Mouse (Mus musculus) hindbrain, postnatal 0 days (tissue): ENCODE measurements around the gene Gnpda2. TPM values are rescaled to one million over a fixed set of nuclear protein-coding genes. Genes with fewer than 3 reads are reported as not detected.

Experiments
- ATAC-seq: fragments of 200-750 bp; cut with Nextera tagmentation; 2 replicates; pipeline ENCODE4 v1.8.0; 2017; ENCODE audit warnings: mild to moderate bottlenecking, moderate TSS enrichment, moderate library complexity
- DNase-seq: peaks from one replicate; pipeline ENCODE4 v3.0.0-alpha.2; 2015; ENCODE audit warnings: low spot score
- H3K27ac ChIP-seq: fragments of 300-500 bp; sonication (generic); 2 replicates; pipeline ENCODE4 v1.5.1; 2014; ENCODE audit warnings: mild to moderate bottlenecking
- H3K27me3 ChIP-seq: fragments of 300-500 bp; sonication (generic); 2 replicates; pipeline ENCODE4 v1.6.1; 2014; ENCODE audit warnings: low read length, mixed read lengths; ENCODE audit not compliant: insufficient read depth
- H3K36me3 ChIP-seq: fragments of 300-500 bp; sonication (generic); 2 replicates; pipeline ENCODE4 v1.6.1; 2014; ENCODE audit warnings: low read length, mixed read lengths; ENCODE audit not compliant: insufficient read depth
- H3K4me1 ChIP-seq: fragments of 300-500 bp; sonication (generic); 2 replicates; pipeline ENCODE4 v1.6.1; 2014; ENCODE audit warnings: antibody characterized with exemption, low read length, mixed read lengths; ENCODE audit not compliant: insufficient read depth
- H3K4me2 ChIP-seq: fragments of 300-500 bp; sonication (generic); 2 replicates; pipeline ENCODE4 v1.6.1; 2014; ENCODE audit warnings: low read depth, mild to moderate bottlenecking, low read length, moderate library complexity, mixed read lengths
- H3K4me3 ChIP-seq: fragments of 300-500 bp; sonication (generic); 2 replicates; pipeline ENCODE4 v1.5.1; 2014; ENCODE audit warnings: low read length
- H3K9ac ChIP-seq: fragments of 300-500 bp; sonication (generic); replicated peaks from 2 replicates; pipeline ENCODE4 v1.6.1; 2014; ENCODE audit warnings: mild to moderate bottlenecking, low read length, moderate library complexity, mixed read lengths
- H3K9me3 ChIP-seq: fragments of 300-500 bp; sonication (generic); 2 replicates; pipeline ENCODE4 v1.6.1; 2016; ENCODE audit warnings: low read length, mixed read lengths
- CTCF ChIP-seq: IDR thresholded peaks from 2 replicates; pipeline ENCODE4 v1.5.1; 2016; ENCODE audit warnings: antibody characterized with exemption, control low read depth, low read depth
- WGBS: fragments of 180-500 bp; shearing (Covaris S2); extraction: QIAGEN DNeasy Blood & Tissue Kit; methylation state at CpG from one replicate; pipeline ENCODE4 v1.1.7; 2014; 5-methylcytosine and 5-hydroxymethylcytosine counted together
- polyA plus RNA-seq: library from polyadenylated mRNA; unstranded; fragments of >200 nt; fragmentation: Nextera tagmentation; extraction: Ambion mirVana; gene quantifications from 2 replicates; pipeline ENCODE4 v1.2.1, GENCODE M21; 2015
- total RNA-seq: library from RNA; depleted of rRNA; stranded (reverse); fragments of >200 nt; gene quantifications from 2 replicates; pipeline ENCODE4 v1.2.3, GENCODE M21; 2014; rRNA removed

The Gnpda2 gene
- total RNA-seq (15.7 and 22.6 TPM in 2 replicates), polyA plus RNA-seq (37.9 and 45.7 TPM in 2 replicates)

GRCm38 (mm10) chr5:69591640-69592461 is at the start of gene Gnpda2:
Gene Gnpda2 (minus strand): TSS chr5:69592340.
- no peaks in the 10 kb centered on the region for H3K9me3 ChIP-seq
- peak; percentile 71 for TF ChIP-seq CTCF
- peak within 1 kb of the TSS; percentile 73 for H3K4me2 ChIP-seq
- 4% methylated on average over 42 of the region's 42 CpGs for WGBS
- no peaks in the 10 kb centered on the region for H3K4me1 ChIP-seq
- DNase-seq: peak; percentile 96
- peak; percentile 98 for ATAC-seq
- no peaks in the 10 kb centered on the region for H3K27me3 ChIP-seq
- peak within 1 kb of the TSS; percentile 71 for H3K27ac ChIP-seq
- H3K4me3 ChIP-seq: peak within 1 kb of the TSS; percentile 70
- H3K36me3 ChIP-seq: no peaks in the 10 kb centered on the region
- peak within 1 kb of the TSS; percentile 77 for H3K9ac ChIP-seq

GRCm38 (mm10) chr5:69634766-69635165 is 42.6 kb upstream of the Gnpda2 start:
- Histone ChIP-seq H3K4me1 (no peaks in the 10 kb centered on the region), H3K4me3 (no peak overlapping the region), H3K36me3 (no peaks in the 10 kb centered on the region), H3K9ac (no peak overlapping the region), H3K27ac (no peak overlapping the region), H3K4me2 (no peak overlapping the region), H3K27me3 (no peaks in the 10 kb centered on the region), H3K9me3 (no peaks in the 10 kb centered on the region)
- ATAC-seq (no peak), DNase-seq (peak; percentile 5)
- 40% methylated on average over 4 of the region's 4 CpGs for WGBS
- no peak for TF ChIP-seq CTCF

- H3K36me3 ChIP-seq: no peaks in the 10 kb centered on the region
- H3K27me3 ChIP-seq: no peaks in the 10 kb centered on the region
- H3K27ac ChIP-seq: no peak overlapping the region
- no peak overlapping the region for H3K9ac ChIP-seq
- 86% methylated on average over 1 of the region's 1 CpGs for WGBS
- ATAC-seq (no peak), DNase-seq (no peak)
- H3K4me2 ChIP-seq: no peak overlapping the region
- H3K9me3 ChIP-seq: no peaks in the 10 kb centered on the region
- TF ChIP-seq CTCF: no peak
- no peak overlapping the region for H3K4me3 ChIP-seq
- no peaks in the 10 kb centered on the region for H3K4me1 ChIP-seq
Observed at GRCm38 (mm10) chr5:69620899-69621298, 28.8 kb upstream of the Gnpda2 start.

GRCm38 (mm10) chr5:69613209-69613796 is 21.2 kb upstream of the Gnpda2 start:
- Histone ChIP-seq H3K27me3 (no peaks in the 10 kb centered on the region), H3K9ac (no peak overlapping the region), H3K4me2 (no peak overlapping the region), H3K27ac (no peak overlapping the region), H3K36me3 (no peaks in the 10 kb centered on the region), H3K4me3 (no peak overlapping the region), H3K9me3 (no peaks in the 10 kb centered on the region), H3K4me1 (no peaks in the 10 kb centered on the region)
- ATAC-seq (no peak), DNase-seq (peak; percentile 81)
- TF ChIP-seq CTCF: peak; percentile 66
- WGBS: 17% methylated on average over 4 of the region's 4 CpGs

- ATAC-seq (peak; percentile 63; the same call in 1 of the 2 replicates), DNase-seq (peak; percentile 72)
- Histone ChIP-seq H3K9ac (no peak overlapping the region), H3K27me3 (no peaks in the 10 kb centered on the region), H3K36me3 (no peaks in the 10 kb centered on the region), H3K4me3 (no peak overlapping the region), H3K9me3 (no peaks in the 10 kb centered on the region), H3K4me2 (no peak overlapping the region), H3K4me1 (no peaks in the 10 kb centered on the region), H3K27ac (no peak overlapping the region)
- TF ChIP-seq CTCF: peak; percentile 68
Observed at GRCm38 (mm10) chr5:69601027-69601426, 8.9 kb upstream of the Gnpda2 start.

- Histone ChIP-seq H3K4me1 (no peaks in the 10 kb centered on the region), H3K27me3 (no peaks in the 10 kb centered on the region), H3K4me3 (peak overlapping the region; percentile 77), H3K9ac (peak overlapping the region; percentile 92), H3K36me3 (peaks cover 7% of the 10 kb centered on the region; the same call in 1 of the 2 replicates), H3K27ac (peak overlapping the region; percentile 96), H3K4me2 (peak overlapping the region; percentile 74), H3K9me3 (no peaks in the 10 kb centered on the region)
- no peak for TF ChIP-seq CTCF
- 9% methylated on average over 16 of the region's 16 CpGs for WGBS
- ATAC-seq: 0 out of 2 replicates have a peak, but pooled peaks have one; percentile 8
- peak; percentile 30 for DNase-seq
Observed at GRCm38 (mm10) chr5:69557404-69557935, 34.7 kb downstream of the Gnpda2 start.
